Mouse (Mus musculus): ENCODE data around the gene Ly75. TPM values are rescaled to one million over a fixed set of nuclear protein-coding genes. Genes with fewer than 3 reads are reported as not detected.
A peak's percentile ranks its signal among the peaks of the same experiment; 100 is the strongest.

Gene Ly75
- total RNA-seq, 1 experiment from 2014 or later: 4.3 TPM

GRCm38 (mm10) chr2:60328641-60329040, 54.5 kb downstream of the Ly75 start:
- ATAC-seq (replicated peaks; ENCODE audit: low read depth, poor library complexity, severe bottlenecking): no peak

GRCm38 (mm10) chr2:60327581-60327980, 55.5 kb downstream of the Ly75 start:
- ATAC-seq (replicated peaks; ENCODE audit: low read depth, poor library complexity, severe bottlenecking): no peak

- no peak for ATAC-seq (replicated peaks; ENCODE audit: low read depth, poor library complexity, severe bottlenecking)
Measured at GRCm38 (mm10) chr2:60326948-60327347, 56.2 kb downstream of the Ly75 start.

- peak; percentile 84 for ATAC-seq (replicated peaks; ENCODE audit: low read depth, poor library complexity, severe bottlenecking)
Measured at GRCm38 (mm10) chr2:60323411-60323810, 59.7 kb downstream of the Ly75 start.

- no peak for ATAC-seq (replicated peaks; ENCODE audit: low read depth, poor library complexity, severe bottlenecking)
Measured at GRCm38 (mm10) chr2:60322031-60322726, 60.9 kb downstream of the Ly75 start.

- no peak for ATAC-seq (replicated peaks; ENCODE audit: low read depth, poor library complexity, severe bottlenecking)
Measured at GRCm38 (mm10) chr2:60303796-60304195, 79.3 kb downstream of the Ly75 start.

- ATAC-seq (replicated peaks; ENCODE audit: low read depth, poor library complexity, severe bottlenecking): no peak
Measured at GRCm38 (mm10) chr2:60299323-60299722, 83.8 kb downstream of the Ly75 start.

- ATAC-seq (replicated peaks; ENCODE audit: low read depth, poor library complexity, severe bottlenecking): peak; percentile 54; the same call in 1 of the 2 replicates
Measured at GRCm38 (mm10) chr2:60298266-60298665, 84.8 kb downstream of the Ly75 start.

GRCm38 (mm10) chr2:60291381-60291780, 91.7 kb downstream of the Ly75 start:
- no peak for ATAC-seq (replicated peaks; ENCODE audit: low read depth, poor library complexity, severe bottlenecking)

GRCm38 (mm10) chr2:60289451-60289850, 93.7 kb downstream of the Ly75 start:
- no peak for ATAC-seq (replicated peaks; ENCODE audit: low read depth, poor library complexity, severe bottlenecking)

- peak; percentile 73 for ATAC-seq (replicated peaks; ENCODE audit: low read depth, poor library complexity, severe bottlenecking)
Measured at GRCm38 (mm10) chr2:60288606-60289005, 94.5 kb downstream of the Ly75 start.

- ATAC-seq (replicated peaks; ENCODE audit: low read depth, poor library complexity, severe bottlenecking): no peak
Measured at GRCm38 (mm10) chr2:60285107-60285617, 97.9 kb downstream of the Ly75 start.

GRCm38 (mm10) chr2:60284467-60284821, 98.7 kb downstream of the Ly75 start, which contains the start of gene Cd302:
Gene Cd302 (minus strand): TSS chr2:60284488.
- ATAC-seq (replicated peaks; ENCODE audit: low read depth, poor library complexity, severe bottlenecking): 0 out of 2 replicates have a peak, but pooled peaks have one; percentile 0

- ATAC-seq (replicated peaks; ENCODE audit: low read depth, poor library complexity, severe bottlenecking): peak; percentile 60
Measured at GRCm38 (mm10) chr2:60283751-60284466, 99.2 kb downstream of the Ly75 start.

GRCm38 (mm10) chr2:60283208-60283750, 99.8 kb downstream of the Ly75 start:
- ATAC-seq (replicated peaks; ENCODE audit: low read depth, poor library complexity, severe bottlenecking): no peak

- ATAC-seq (replicated peaks; ENCODE audit: low read depth, poor library complexity, severe bottlenecking): no peak
Measured at GRCm38 (mm10) chr2:60282625-60283024, 100.5 kb downstream of the Ly75 start.

GRCm38 (mm10) chr2:60278627-60279026, 104.5 kb downstream of the Ly75 start:
- peak; percentile 83 for ATAC-seq (replicated peaks; ENCODE audit: low read depth, poor library complexity, severe bottlenecking)

- no peak for ATAC-seq (replicated peaks; ENCODE audit: low read depth, poor library complexity, severe bottlenecking)
Measured at GRCm38 (mm10) chr2:60269856-60270479, 113.1 kb downstream of the Ly75 start.

- ATAC-seq (replicated peaks; ENCODE audit: low read depth, poor library complexity, severe bottlenecking): no peak
Measured at GRCm38 (mm10) chr2:60267567-60267966, 115.5 kb downstream of the Ly75 start.

GRCm38 (mm10) chr2:60260621-60261350, 122.3 kb downstream of the Ly75 start:
- ATAC-seq (replicated peaks; ENCODE audit: low read depth, poor library complexity, severe bottlenecking): no peak
